Mouse (Mus musculus) kidney, adult 2 months (tissue): Measurements from ENCODE around the gene Gabrd. TPM values are rescaled to one million over a fixed set of nuclear protein-coding genes. Genes with fewer than 3 reads are reported as not detected.

ENCODE experiments used
- DNase-seq: peaks from one replicate; pipeline ENCODE4 v3.0.0; 2021
- H3K27ac ChIP-seq: fragments of 200-500 bp; 2 replicates; pipeline ENCODE4 v1.5.1; 2012; ENCODE audit warnings: low read depth, low read length, control low read depth, inconsistent platforms; ENCODE audit not compliant: insufficient read depth
- H3K27me3 ChIP-seq: fragments of 200-500 bp; replicated peaks from 2 replicates; pipeline ENCODE4 v1.6.1; 2012; ENCODE audit warnings: mild to moderate bottlenecking, moderate library complexity, low read length, inconsistent platforms; ENCODE audit not compliant: control insufficient read depth, insufficient read depth
- H3K36me3 ChIP-seq: fragments of 200-500 bp; 2 replicates; pipeline ENCODE4 v1.6.1; 2012; ENCODE audit warnings: mild to moderate bottlenecking, moderate library complexity, low read length, inconsistent platforms; ENCODE audit not compliant: control insufficient read depth, insufficient read depth
- H3K4me1 ChIP-seq: fragments of 200-500 bp; 2 replicates; pipeline ENCODE4 v1.6.1; 2011; ENCODE audit warnings: low read length; ENCODE audit not compliant: control insufficient read depth, insufficient read depth
- H3K4me3 ChIP-seq: fragments of 200-500 bp; 2 replicates; pipeline ENCODE4 v1.5.1; 2011; ENCODE audit warnings: mild to moderate bottlenecking, low read depth, low read length, control low read depth; ENCODE audit not compliant: insufficient read depth
- CTCF ChIP-seq: fragments of 200-500 bp; conservative IDR thresholded peaks from 2 replicates; pipeline ENCODE4 v1.5.1; 2011; ENCODE audit warnings: low read depth, mild to moderate bottlenecking, control low read depth, low read length, moderate library complexity, mixed read lengths; ENCODE audit not compliant: insufficient read depth, insufficient read length
- POLR2A ChIP-seq: fragments of 200-500 bp; IDR thresholded peaks from one replicate; pipeline ENCODE4 v1.6.1; 2011; ENCODE audit warnings: low read depth, low read length, control low read depth
- WGBS: fragments of 180-500 bp; shearing (Covaris S2); methylation state at CpG from one replicate; pipeline ENCODE4 v1.1.7; 2018; 5-methylcytosine and 5-hydroxymethylcytosine counted together
- polyA plus RNA-seq: library from polyadenylated mRNA; depleted of rRNA; stranded (reverse); fragments of >200 nt; gene quantifications from 2 replicates; pipeline ENCODE4 v1.2.3, GENCODE M21; 2012

Gene Gabrd
- polyA plus RNA-seq, 1 experiment = 0.47 TPM

DNA sequence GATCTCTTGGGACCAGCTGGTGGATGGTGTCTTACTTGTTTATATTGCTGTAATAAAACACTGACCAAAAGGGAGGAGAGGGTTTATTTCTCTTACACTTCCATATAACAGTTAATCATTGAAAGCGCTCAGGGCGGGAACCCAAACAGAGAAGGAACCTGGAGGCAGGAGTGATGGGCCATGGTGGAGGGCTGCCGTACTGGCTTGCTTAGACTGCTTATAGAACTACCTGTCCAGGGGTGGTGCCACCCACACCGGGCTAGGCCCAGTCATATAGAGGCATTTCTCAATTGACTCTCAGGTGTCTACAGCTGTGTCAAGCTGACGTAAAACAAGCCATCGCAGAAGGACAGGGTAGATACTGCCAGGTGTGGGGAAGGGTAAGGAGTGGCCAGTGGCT is 31.1 kb downstream of the Gabrd start:
- no peak overlapping the region for H3K27ac ChIP-seq
- peaks cover 14% of the 10 kb centered on the region for H3K4me1 ChIP-seq
- no peaks in the 10 kb centered on the region for H3K27me3 ChIP-seq
- 50% methylated on average over 6 of the region's 6 CpGs for WGBS
- H3K36me3 ChIP-seq = no peaks in the 10 kb centered on the region
- no peak for DNase-seq
- TF ChIP-seq POLR2A (no peak), CTCF (no peak)
- no peak overlapping the region for H3K4me3 ChIP-seq

DNA sequence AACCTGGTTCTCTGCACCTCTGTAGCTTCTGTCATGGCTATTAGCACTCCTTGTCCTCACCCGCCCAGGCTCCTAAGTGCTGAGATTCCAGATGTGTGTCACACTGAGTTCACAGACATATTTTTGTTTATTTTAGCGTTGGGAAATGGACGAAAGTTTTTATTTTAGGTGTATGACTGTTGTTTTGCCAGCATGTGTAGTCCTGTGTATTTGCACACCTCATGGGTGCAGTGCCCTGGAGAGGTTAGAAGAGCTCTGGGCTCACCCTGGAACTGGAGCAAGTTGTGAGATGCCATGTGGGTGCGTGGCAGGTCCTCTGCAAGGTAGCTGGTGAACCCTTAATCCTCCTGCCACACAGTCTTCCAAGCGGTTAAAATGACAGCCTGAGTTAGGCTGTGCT is 35.5 kb downstream of the Gabrd start:
- Histone ChIP-seq H3K4me1 (peaks cover 19% of the 10 kb centered on the region), H3K27me3 (no peaks in the 10 kb centered on the region), H3K4me3 (no peak overlapping the region), H3K27ac (no peak overlapping the region), H3K36me3 (no peaks in the 10 kb centered on the region)
- TF ChIP-seq POLR2A (no peak), CTCF (no peak)
- DNase-seq = no peak
- 36% methylated on average over 5 of the region's 5 CpGs for WGBS

- peak; percentile 98 for DNase-seq
- H3K27ac ChIP-seq = peak within 1 kb of the TSS; percentile 93
These were observed 36.6 kb downstream of the Gabrd start, which contains the start of gene Prkcz for GRCm38 (mm10) chr4:155361303-155361791. TSS of gene Prkcz (minus strand) at chr4:155361361.

GRCm38 (mm10) chr4:155360856-155361255 is 37.1 kb downstream of the Gabrd start:
- DNase-seq = peak; percentile 62
- H3K27ac ChIP-seq = peak overlapping the region; percentile 93
- no peaks in the 10 kb centered on the region for H3K27me3 ChIP-seq
- WGBS = 3% methylated on average over 42 of the region's 42 CpGs
- no peaks in the 10 kb centered on the region for H3K36me3 ChIP-seq
- H3K4me1 ChIP-seq = peaks cover 26% of the 10 kb centered on the region
- no peak for TF ChIP-seq POLR2A
- TF ChIP-seq CTCF = no peak
- H3K4me3 ChIP-seq = peak overlapping the region; percentile 68

More at GRCm38 (mm10) chr4:155361303-155361791, 36.6 kb downstream of the Gabrd start, which contains the start of gene Prkcz:
- Histone ChIP-seq H3K4me3 (peak within 1 kb of the TSS; percentile 78), H3K4me1 (peaks cover 23% of the 10 kb centered on the region), H3K27me3 (no peaks in the 10 kb centered on the region), H3K36me3 (no peaks in the 10 kb centered on the region)
- WGBS = under 1% methylated on average over 51 of the region's 51 CpGs
- TF ChIP-seq POLR2A (peak; percentile 57), CTCF (no peak)

DNA sequence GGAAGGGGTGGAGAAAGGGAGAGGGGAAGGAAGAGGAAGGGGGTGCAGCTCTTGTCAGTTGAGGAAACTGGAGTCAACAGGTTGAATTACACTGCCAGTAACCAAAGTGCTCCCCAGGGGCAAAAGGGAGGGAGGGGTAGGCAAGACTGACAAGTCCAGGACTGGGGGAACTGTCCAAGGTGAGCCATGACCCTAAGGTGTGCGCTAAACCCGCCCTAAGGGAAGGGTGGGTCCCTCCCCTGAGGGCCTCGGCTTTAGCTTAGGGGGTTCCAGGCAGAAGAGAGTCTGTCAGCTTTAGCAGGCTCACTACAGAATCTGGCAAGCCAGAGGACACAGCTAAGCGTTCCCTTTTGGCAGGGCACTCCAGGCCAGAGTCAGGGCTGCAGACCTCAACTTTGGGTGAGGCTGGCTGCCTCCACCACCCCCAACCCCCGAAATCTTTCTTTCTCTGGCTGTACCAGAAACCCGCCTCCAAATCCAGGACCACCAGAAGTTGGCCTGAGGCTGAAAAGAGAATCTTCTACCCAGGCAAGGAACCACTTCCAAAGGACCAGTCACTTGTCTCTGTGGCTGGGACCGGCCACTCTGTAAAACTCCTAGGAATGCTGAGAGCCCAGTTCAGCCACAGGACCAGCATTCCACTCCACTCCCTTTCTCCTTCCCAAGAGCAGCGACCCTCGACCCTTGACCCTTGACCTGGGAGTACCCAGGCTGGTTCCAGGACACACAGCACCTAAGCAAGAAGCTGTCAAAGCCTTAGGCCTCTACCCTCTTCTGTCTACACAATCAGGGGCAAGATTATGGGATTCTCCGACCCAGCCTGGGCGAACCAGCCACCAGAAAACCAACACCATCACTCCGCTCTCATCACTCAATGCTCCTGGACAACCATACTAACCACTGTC is 38.1 kb downstream of the Gabrd start:
- H3K4me3 ChIP-seq = peak overlapping the region; percentile 57
- no peaks in the 10 kb centered on the region for H3K27me3 ChIP-seq
- DNase-seq = peak; percentile 80
- WGBS = 34% methylated on average over 12 of the region's 12 CpGs
- TF ChIP-seq CTCF (no peak), POLR2A (no peak)
- H3K27ac ChIP-seq = peak overlapping the region; percentile 28; the same call in 1 of the 2 replicates
- peaks cover 31% of the 10 kb centered on the region for H3K4me1 ChIP-seq
- H3K36me3 ChIP-seq = no peaks in the 10 kb centered on the region

DNA sequence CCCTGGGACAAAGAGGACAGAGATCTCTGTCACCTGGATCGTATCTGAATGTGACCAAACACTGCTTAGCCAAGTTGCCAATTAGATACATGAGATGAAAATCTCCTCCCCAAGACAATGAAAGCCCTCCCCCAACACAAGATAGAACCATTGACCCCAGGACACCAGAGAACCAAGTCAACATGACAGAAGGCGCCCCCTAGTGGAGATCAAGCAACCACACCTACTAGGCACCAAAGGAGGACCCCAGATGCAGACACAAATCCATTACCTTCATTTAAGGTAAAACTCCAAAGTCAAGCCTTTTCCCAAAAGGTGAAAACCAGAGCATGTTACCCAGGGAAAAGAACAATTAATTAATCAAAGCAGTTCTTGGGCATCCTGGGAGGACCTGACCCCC is 40.3 kb downstream of the Gabrd start:
- no peak for DNase-seq
- Histone ChIP-seq H3K4me1 (peaks cover 30% of the 10 kb centered on the region), H3K36me3 (no peaks in the 10 kb centered on the region), H3K4me3 (no peak overlapping the region), H3K27me3 (no peaks in the 10 kb centered on the region), H3K27ac (no peak overlapping the region)
- 57% methylated on average over 2 of the region's 2 CpGs for WGBS
- TF ChIP-seq CTCF = peak; percentile 43
- no peak for TF ChIP-seq POLR2A

DNA sequence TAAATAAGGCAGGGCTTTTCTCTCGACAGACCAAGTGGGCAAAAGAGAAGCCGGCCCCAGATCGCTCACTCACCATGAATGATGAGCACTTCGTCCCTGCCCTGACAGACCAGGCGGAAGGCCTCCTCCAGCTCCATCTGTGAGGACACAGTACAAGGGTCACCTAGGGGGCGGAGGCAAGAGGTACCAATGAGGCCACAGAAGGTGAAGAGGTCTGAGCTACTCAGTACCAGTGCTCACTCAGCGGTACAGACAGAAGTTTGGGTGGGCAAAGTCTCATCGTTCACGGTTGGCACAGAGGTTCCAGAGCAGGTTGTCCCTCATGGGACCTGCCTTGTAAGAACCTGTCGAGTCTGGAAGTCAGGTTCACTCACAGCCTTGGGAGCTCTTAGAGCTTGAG is 41.6 kb downstream of the Gabrd start:
- peak overlapping the region; percentile 57 for H3K27ac ChIP-seq
- TF ChIP-seq CTCF (no peak), POLR2A (no peak)
- no peaks in the 10 kb centered on the region for H3K27me3 ChIP-seq
- WGBS = 58% methylated on average over 10 of the region's 10 CpGs
- H3K4me1 ChIP-seq = peaks cover 27% of the 10 kb centered on the region
- no peaks in the 10 kb centered on the region for H3K36me3 ChIP-seq
- peak; percentile 94 for DNase-seq
- no peak overlapping the region for H3K4me3 ChIP-seq
